Mouse (Mus musculus) embryonic facial prominence, embryonic 10.5 days (tissue): ENCODE measurements around the gene Prmt7. TPM values are rescaled to one million over a fixed set of nuclear protein-coding genes. Genes with fewer than 3 reads are reported as not detected.
"Not testable (repeated sequence)": the region's sequence is repeated elsewhere in the genome, so short reads cannot be mapped to it uniquely, and the experiment has no call there.

ENCODE experiments used
- DNase-seq: peaks from one replicate; pipeline ENCODE4 v3.0.0-alpha.2; 2017; ENCODE audit warnings: low spot score
- H3K27ac ChIP-seq: fragments of 300-500 bp; sonication (generic); replicated peaks from 2 replicates; pipeline ENCODE4 v1.5.1; 2016; ENCODE audit warnings: mild to moderate bottlenecking
- H3K27me3 ChIP-seq: fragments of 300-500 bp; sonication (generic); replicated peaks from 2 replicates; pipeline ENCODE4 v1.6.1; 2016; ENCODE audit warnings: low read depth, mild to moderate bottlenecking; ENCODE audit not compliant: poor library complexity, severe bottlenecking
- H3K36me3 ChIP-seq: fragments of 300-500 bp; sonication (generic); replicated peaks from 2 replicates; pipeline ENCODE4 v1.6.1; 2016; ENCODE audit warnings: mild to moderate bottlenecking, moderate library complexity
- H3K4me1 ChIP-seq: fragments of 300-500 bp; sonication (generic); 2 replicates; pipeline ENCODE4 v1.6.1; 2016
- H3K4me3 ChIP-seq: fragments of 300-500 bp; sonication (generic); 2 replicates; pipeline ENCODE4 v1.5.1; 2016; ENCODE audit warnings: mild to moderate bottlenecking, moderate library complexity
- H3K9me3 ChIP-seq: fragments of 300-500 bp; sonication (generic); 2 replicates; pipeline ENCODE4 v1.6.1; 2016; ENCODE audit warnings: mild to moderate bottlenecking
- WGBS: fragments of 180-500 bp; shearing (Covaris S2); methylation state at CpG from one replicate; pipeline ENCODE4 v1.1.7; 2016; 5-methylcytosine and 5-hydroxymethylcytosine counted together
- polyA plus RNA-seq: library from polyadenylated mRNA; unstranded; fragments of >200 nt; fragmentation: Nextera tagmentation; extraction: Ambion mirVana; gene quantifications from 2 replicates; pipeline ENCODE4 v1.2.1, GENCODE M21; 2016

Prmt7 gene
- polyA plus RNA-seq, 1 experiment from 2014 or later = 75.8 TPM

- peaks cover 94% of the 10 kb centered on the region for H3K36me3 ChIP-seq
- no peak overlapping the region for H3K4me3 ChIP-seq
- no peaks in the 10 kb centered on the region for H3K27me3 ChIP-seq
- H3K27ac ChIP-seq = no peak overlapping the region
- DNase-seq = no peak
- H3K4me1 ChIP-seq = no peaks in the 10 kb centered on the region
- no peaks in the 10 kb centered on the region for H3K9me3 ChIP-seq
- WGBS = 93% methylated on average over 4 of the region's 4 CpGs
Measured at GRCm38 (mm10) chr8:106189162-106189561, 21.6 kb upstream of the Prmt7 start.

DNA sequence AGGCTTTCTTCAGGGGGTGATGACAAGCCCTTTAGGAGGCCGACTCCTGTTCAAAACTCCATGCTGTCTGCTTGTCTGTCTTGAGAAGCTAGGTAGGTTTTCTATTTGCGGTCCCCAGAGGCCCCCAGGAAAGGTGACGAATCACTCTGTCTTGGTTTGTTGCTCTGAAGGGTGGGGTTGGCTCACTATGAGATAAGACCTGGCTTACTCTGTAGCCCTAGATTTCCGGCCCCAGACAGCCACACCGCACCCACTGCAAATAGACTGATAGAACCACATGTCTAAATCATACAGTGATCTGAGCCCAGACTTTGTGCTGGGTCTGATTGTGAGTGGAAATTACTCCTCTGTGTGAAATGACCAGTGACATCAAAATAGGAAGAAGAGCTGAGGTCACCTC, 19.1 kb upstream of the Prmt7 start:
- WGBS = 93% methylated on average over 5 of the region's 5 CpGs
- Histone ChIP-seq H3K9me3 (no peaks in the 10 kb centered on the region), H3K27me3 (no peaks in the 10 kb centered on the region), H3K27ac (no peak overlapping the region), H3K36me3 (peaks cover 94% of the 10 kb centered on the region), H3K4me1 (no peaks in the 10 kb centered on the region), H3K4me3 (no peak overlapping the region)
- no peak for DNase-seq

DNA sequence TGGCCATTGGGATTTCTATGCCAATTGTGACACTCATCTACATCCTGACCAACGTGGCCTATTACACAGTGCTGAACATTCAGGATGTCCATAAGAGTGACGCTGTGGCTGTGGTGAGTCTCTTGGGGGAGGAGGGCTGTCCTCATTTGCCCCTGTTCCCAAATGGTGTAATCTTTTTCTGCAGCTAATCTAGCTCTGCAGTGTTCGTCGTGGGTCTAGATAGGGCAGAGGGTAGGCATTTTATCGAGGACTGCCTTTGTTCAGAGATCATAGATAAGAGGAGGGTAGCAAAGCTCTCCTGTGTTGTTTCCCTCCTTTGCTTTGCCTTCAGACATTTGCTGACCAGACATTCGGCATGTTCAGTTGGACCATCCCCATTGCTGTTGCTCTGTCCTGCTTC, 17.6 kb upstream of the Prmt7 start:
- 84% methylated on average over 6 of the region's 6 CpGs for WGBS
- no peaks in the 10 kb centered on the region for H3K9me3 ChIP-seq
- no peak overlapping the region for H3K4me3 ChIP-seq
- H3K27me3 ChIP-seq = no peaks in the 10 kb centered on the region
- H3K27ac ChIP-seq = no peak overlapping the region
- DNase-seq = no peak
- H3K4me1 ChIP-seq = no peaks in the 10 kb centered on the region
- peaks cover 94% of the 10 kb centered on the region for H3K36me3 ChIP-seq

- no peak for DNase-seq
- Histone ChIP-seq H3K27me3 (no peaks in the 10 kb centered on the region), H3K36me3 (peaks cover 94% of the 10 kb centered on the region), H3K27ac (no peak overlapping the region), H3K4me1 (no peaks in the 10 kb centered on the region), H3K9me3 (no peaks in the 10 kb centered on the region), H3K4me3 (no peak overlapping the region)
- WGBS = 91% methylated on average over 5 of the region's 5 CpGs
Measured at GRCm38 (mm10) chr8:106194062-106194461, 16.7 kb upstream of the Prmt7 start.

- no peaks in the 10 kb centered on the region for H3K9me3 ChIP-seq
- peak; percentile 19 for DNase-seq
- no peak overlapping the region for H3K4me3 ChIP-seq
Measured at GRCm38 (mm10) chr8:106198741-106199140, 12.0 kb upstream of the Prmt7 start.

GRCm38 (mm10) chr8:106199596-106199995, 11.1 kb upstream of the Prmt7 start:
- peaks cover 99% of the 10 kb centered on the region for H3K36me3 ChIP-seq
- DNase-seq, H3K9me3 ChIP-seq, H3K4me3 ChIP-seq, H3K27me3 ChIP-seq, H3K4me1 ChIP-seq, H3K27ac ChIP-seq: not testable (repeated sequence)
- WGBS = 88% methylated on average over 3 of the region's 3 CpGs

More at GRCm38 (mm10) chr8:106198741-106199140, 12.0 kb upstream of the Prmt7 start:
- 31% methylated on average over 1 of the region's 1 CpGs for WGBS
- H3K36me3 ChIP-seq = peaks cover 99% of the 10 kb centered on the region
- no peaks in the 10 kb centered on the region for H3K27me3 ChIP-seq
- H3K27ac ChIP-seq = no peak overlapping the region
- H3K4me1 ChIP-seq = no peaks in the 10 kb centered on the region

- no peaks in the 10 kb centered on the region for H3K9me3 ChIP-seq
- H3K27ac ChIP-seq = peak overlapping the region; percentile 93
- H3K4me1 ChIP-seq = peaks cover 15% of the 10 kb centered on the region
- no peak for DNase-seq
- peak overlapping the region; percentile 95 for H3K4me3 ChIP-seq
- peaks cover 69% of the 10 kb centered on the region for H3K36me3 ChIP-seq
- no peaks in the 10 kb centered on the region for H3K27me3 ChIP-seq
- WGBS = 1% methylated on average over 35 of the region's 35 CpGs
Measured at GRCm38 (mm10) chr8:106210035-106210731, 553 bp upstream of the Prmt7 start.

- no peak for DNase-seq
- Histone ChIP-seq H3K4me1 (peaks cover 15% of the 10 kb centered on the region), H3K27ac (peak overlapping the region; percentile 93), H3K36me3 (peaks cover 71% of the 10 kb centered on the region), H3K4me3 (peak overlapping the region; percentile 95), H3K27me3 (no peaks in the 10 kb centered on the region), H3K9me3 (no peaks in the 10 kb centered on the region)
- WGBS = 8% methylated on average over 13 of the region's 13 CpGs
Measured at GRCm38 (mm10) chr8:106211421-106211820, 685 bp downstream of the Prmt7 start.

DNA sequence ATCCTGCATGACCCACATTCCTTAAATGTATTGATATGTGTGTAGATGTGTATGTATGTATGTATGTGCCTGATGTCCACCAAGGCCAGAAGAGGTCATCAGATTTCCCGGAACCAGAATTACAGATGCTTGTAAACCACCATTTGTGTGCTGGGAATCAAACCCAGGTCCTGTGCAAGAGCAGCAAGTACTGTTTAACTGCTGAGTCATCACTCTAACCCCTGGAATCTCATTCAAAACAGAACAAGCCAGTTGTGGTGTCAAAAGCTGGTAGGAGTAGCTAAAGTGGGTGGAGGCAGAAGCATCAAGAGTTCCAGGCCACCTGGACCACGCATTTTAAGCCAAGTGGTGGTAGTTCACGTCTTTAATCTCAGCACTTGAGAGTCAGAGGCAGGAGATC, 3.2 kb downstream of the Prmt7 start:
- Histone ChIP-seq H3K4me1 (peaks cover 15% of the 10 kb centered on the region), H3K4me3 (no peak overlapping the region), H3K9me3 (no peaks in the 10 kb centered on the region), H3K27ac (no peak overlapping the region), H3K27me3 (no peaks in the 10 kb centered on the region), H3K36me3 (peaks cover 72% of the 10 kb centered on the region)
- no peak for DNase-seq
- WGBS = 95% methylated on average over 3 of the region's 3 CpGs

- no peaks in the 10 kb centered on the region for H3K4me1 ChIP-seq
- no peak overlapping the region for H3K4me3 ChIP-seq
- H3K36me3 ChIP-seq = peaks cover 99% of the 10 kb centered on the region
- H3K27me3 ChIP-seq = no peaks in the 10 kb centered on the region
- H3K27ac ChIP-seq = no peak overlapping the region
- DNase-seq = no peak
- no peaks in the 10 kb centered on the region for H3K9me3 ChIP-seq
- 92% methylated on average over 3 of the region's 3 CpGs for WGBS
Measured at GRCm38 (mm10) chr8:106219620-106220019, 8.9 kb downstream of the Prmt7 start.

- WGBS = 52% methylated on average over 9 of the region's 9 CpGs
- Histone ChIP-seq H3K4me3 (no peak overlapping the region), H3K4me1 (no peaks in the 10 kb centered on the region), H3K27me3 (no peaks in the 10 kb centered on the region), H3K27ac (no peak overlapping the region), H3K9me3 (no peaks in the 10 kb centered on the region), H3K36me3 (peaks cover 92% of the 10 kb centered on the region)
- DNase-seq = peak; percentile 67
Measured at GRCm38 (mm10) chr8:106226589-106226988, 15.9 kb downstream of the Prmt7 start.

DNA sequence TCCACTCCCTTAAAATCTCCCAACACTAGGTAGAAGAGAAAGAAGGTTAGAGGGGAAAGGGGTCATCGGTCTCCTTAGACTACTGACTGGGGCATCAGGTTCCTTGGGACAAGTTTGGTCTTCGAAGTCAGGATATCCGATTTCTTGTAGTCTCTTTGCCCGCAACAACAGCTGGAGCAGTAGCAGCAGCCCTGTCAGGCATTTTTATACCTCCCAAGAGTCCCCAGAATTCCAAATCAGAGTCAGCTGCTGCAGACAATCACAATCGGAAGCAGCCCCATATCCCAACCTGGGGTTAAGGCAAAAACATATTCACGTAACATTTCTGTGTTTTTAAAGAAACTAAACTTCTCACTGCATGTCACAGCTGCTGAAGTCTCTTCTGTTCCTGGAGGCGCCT, 20.8 kb downstream of the Prmt7 start:
- Histone ChIP-seq H3K27me3 (no peaks in the 10 kb centered on the region), H3K4me3 (no peak overlapping the region), H3K9me3 (no peaks in the 10 kb centered on the region), H3K4me1 (no peaks in the 10 kb centered on the region), H3K27ac (no peak overlapping the region), H3K36me3 (peaks cover 94% of the 10 kb centered on the region)
- 83% methylated on average over 7 of the region's 7 CpGs for WGBS
- no peak for DNase-seq

DNA sequence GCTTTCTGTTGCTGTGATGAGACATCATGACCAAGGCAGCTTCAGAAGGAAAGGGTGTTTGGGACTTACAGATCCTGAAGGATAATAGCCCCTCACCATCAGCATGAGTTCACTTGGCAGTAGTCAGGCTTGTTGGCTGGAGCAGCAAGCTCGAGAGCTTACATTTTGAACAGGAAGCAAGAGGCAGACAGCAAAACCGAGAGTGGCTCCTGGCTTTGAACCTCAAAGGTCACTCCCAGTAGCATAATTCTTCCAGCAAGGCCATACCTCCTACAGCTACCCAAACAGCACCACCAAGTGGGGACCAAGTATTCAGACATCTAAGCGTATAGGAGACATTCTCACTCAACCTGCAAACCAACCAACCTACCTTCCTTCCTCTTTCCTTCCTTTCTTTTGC, 22.0 kb downstream of the Prmt7 start:
- Histone ChIP-seq H3K4me1 (no peaks in the 10 kb centered on the region), H3K27ac (no peak overlapping the region), H3K4me3 (no peak overlapping the region), H3K9me3 (no peaks in the 10 kb centered on the region), H3K27me3 (no peaks in the 10 kb centered on the region), H3K36me3 (peaks cover 94% of the 10 kb centered on the region)
- no peak for DNase-seq
- 76% methylated on average over 3 of the region's 3 CpGs for WGBS
